Mouse (Mus musculus): ENCODE measurements around the gene Rpn2.

Gene Rpn2

DNA sequence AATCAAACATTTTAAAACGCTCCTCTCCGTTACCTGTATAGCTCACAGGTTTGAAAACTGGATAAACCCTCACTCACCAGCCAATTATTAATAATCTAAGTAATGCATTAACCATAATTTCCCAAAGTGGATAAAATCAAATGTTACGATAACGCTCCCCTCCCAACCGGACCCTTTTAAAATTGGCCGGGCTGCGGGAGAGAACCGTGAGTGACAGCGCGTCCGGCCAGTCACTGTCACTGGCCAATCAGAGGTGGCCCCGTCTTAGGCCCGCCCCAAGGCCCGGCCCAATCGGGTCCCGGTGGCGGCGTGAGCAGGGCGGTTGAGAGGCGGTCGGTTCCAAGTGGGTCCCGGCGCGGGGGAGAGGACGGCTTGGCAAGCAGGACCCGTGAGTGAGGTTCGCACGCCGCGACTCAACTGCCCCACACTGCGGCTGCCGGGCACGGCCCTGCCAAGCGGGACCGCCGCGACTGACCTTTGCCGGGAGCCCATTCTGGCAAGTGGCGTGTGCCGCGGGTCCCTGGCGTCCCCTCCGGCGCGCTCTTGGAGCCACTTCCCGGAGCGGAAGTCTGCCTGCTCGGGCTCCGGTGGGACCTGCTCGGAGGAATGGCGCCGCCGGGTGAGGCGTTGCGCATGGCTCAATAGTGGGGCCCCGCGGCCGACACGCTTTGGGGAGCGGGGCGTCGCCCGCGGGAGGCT, at the start of gene Rpn2:
Rpn2 (plus strand) TSS at position 301 of the 699 bp plus-strand sequence.
- DNase-seq: peak; percentile 97

DNA sequence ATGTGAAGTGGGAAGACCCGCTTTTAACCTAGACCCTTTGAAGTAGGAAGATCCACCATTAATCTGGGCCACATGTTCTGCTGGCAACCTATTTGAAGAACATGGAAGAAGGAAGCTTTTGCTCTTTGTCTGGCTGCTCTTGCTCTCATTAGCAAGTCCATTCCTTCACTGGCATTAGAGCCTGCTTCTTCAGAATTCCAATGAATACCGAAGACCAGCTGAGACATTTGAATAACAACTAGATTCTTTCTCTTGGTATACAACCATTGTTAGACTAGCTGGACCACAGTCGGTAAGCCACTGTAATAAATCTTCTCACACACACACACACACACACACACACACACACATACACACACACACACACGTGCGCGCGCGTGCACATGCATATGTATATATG, 42.9 kb upstream of the Rpn2 start:
- DNase-seq: no peak

- no peak for DNase-seq
Observed at GRCm38 (mm10) chr2:157245001-157245400, 33.8 kb upstream of the Rpn2 start.

GRCm38 (mm10) chr2:157245603-157246002, 33.2 kb upstream of the Rpn2 start:
- DNase-seq: no peak

GRCm38 (mm10) chr2:157248111-157248510, 30.7 kb upstream of the Rpn2 start:
- DNase-seq: no peak

- peak; percentile 73 for DNase-seq
Observed at GRCm38 (mm10) chr2:157259720-157260119, 19.1 kb upstream of the Rpn2 start.

- no peak for DNase-seq
Observed at GRCm38 (mm10) chr2:157261930-157262329, 16.9 kb upstream of the Rpn2 start.

DNA sequence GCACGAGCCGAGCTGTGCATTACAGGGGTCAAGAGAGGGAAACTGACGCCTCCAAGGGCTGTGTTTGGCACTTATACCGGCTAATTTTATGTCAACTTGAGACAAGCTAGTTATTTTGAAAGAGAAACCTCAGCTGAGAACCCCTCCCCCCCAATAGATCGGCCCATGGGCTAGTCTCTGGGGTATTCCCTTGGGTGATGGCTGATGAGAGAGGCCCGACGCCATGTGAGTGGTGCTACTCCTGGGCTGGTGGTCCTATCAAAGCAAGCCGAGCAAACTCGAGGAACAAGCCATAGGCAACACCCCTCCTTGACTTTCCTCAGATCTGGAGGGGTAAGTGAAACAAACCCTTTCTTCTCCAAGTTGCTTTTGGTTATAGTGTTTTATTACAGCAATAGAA, 16.3 kb upstream of the Rpn2 start:
- DNase-seq: no peak

DNA sequence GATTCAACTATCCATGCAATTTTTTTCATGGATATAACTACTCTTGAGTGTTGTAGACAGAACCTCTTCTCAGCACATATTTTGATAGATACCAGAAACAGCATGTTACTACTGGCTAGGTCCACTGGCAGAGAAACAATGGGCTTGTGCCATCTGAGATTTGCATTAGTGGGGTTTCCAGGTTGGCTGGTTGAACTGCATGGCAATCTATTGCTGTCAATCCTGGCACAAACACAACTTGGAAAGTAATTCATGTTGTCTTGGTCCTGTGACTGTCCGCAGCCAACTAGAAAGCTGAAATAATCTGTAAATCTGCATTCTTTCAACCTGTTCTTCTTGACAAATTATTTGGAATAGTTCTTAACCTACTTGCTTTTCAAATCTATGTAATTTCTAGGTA, 15.7 kb upstream of the Rpn2 start:
- DNase-seq: no peak

- DNase-seq: no peak
Observed at GRCm38 (mm10) chr2:157263832-157264231, 15.0 kb upstream of the Rpn2 start.

GRCm38 (mm10) chr2:157279416-157279800, 591 bp downstream of the Rpn2 start, which contains the start of gene Mroh8:
Gene Mroh8, minus strand, starts transcription at chr2:157279549.
- no peak for DNase-seq

GRCm38 (mm10) chr2:157283321-157283720, 4.5 kb downstream of the Rpn2 start:
- DNase-seq: no peak

DNA sequence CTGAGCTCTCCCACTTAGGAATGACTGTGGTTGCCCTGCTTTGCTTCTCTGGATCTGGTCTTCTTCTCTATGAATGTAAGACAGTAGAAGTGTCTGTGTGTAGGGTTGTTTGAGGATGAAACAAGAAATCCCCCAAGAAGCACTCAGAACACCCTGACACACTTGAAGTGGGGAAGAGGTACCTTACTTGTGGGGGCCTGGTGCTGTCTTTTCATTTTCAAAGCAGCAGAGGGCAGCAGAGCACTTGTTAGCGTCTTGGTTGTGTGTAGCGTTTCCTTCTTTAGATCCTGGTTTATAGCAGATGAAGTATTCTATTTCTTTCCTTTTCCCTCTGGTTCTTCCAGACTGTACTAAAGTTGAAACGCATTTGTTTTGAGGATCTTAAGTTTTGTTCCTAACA, 8.7 kb downstream of the Rpn2 start:
- DNase-seq: peak; percentile 58

- DNase-seq: no peak
Observed at GRCm38 (mm10) chr2:157288996-157289395, 10.2 kb downstream of the Rpn2 start.

GRCm38 (mm10) chr2:157292093-157292492, 13.3 kb downstream of the Rpn2 start:
- peak; percentile 69 for DNase-seq

- DNase-seq: no peak
Observed at GRCm38 (mm10) chr2:157296105-157296689, 17.4 kb downstream of the Rpn2 start.

- no peak for DNase-seq
Observed at GRCm38 (mm10) chr2:157300051-157300450, 21.2 kb downstream of the Rpn2 start.

GRCm38 (mm10) chr2:157303096-157303495, 24.3 kb downstream of the Rpn2 start:
- no peak for DNase-seq

- no peak for DNase-seq
Observed at GRCm38 (mm10) chr2:157306091-157307032, 27.5 kb downstream of the Rpn2 start.

DNA sequence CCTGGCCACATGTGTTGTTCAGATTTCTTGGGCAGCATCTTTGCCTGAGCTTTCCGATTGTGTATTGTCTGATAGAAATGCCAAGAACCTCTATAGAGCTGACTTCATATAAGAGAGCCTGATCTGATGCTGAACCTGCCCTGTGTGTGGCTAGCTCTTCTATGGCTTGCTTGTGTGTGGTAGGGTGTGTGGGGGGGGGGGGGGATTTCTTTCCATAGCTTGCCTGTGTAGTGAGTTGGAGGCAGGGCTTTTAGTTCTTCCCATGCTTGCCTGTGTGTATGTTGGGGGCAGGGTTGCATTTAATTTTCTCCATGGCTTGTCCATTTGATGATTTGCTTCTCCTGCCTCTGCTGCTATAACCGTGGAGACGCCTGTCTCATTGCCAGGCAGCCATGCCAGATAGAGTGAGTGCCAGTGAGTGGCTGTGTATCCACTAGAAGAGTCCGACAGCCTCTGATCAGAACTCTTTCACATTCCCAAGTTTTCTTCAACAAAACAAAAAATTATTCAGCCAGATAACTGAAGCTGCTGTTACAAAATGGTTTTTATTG, 29.0 kb downstream of the Rpn2 start:
- DNase-seq: no peak

DNA sequence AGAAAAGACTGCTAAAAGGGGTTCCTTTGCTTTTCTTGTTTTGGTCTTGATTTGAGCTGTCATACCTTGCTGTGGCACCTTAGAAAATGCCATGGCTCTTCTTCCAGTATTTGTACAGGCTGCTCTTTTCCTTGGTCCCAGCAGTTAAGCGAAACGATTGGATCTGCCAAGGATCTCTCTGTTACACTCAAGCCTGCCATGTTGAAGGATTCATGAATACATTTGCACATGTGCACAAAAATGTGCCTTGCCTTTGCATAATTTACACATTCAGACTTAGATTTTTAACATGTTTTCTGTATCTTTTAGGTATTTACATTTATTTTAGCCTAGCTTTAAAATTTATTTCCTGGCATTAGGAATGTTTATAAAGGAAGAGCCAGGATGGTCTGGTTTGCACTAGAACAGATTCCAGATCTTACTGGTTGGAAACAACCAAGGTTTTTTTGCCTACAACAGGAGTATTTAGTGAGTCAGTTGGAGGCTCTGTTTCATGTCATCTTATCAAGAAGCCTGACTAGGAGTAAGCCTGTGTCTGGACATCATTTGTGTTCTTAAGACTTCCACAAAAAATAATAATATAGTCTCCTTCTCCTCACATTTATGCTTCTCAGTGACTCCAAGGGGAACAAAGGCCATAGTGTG, 29.6 kb downstream of the Rpn2 start:
- no peak for DNase-seq

GRCm38 (mm10) chr2:157309611-157310010, 30.8 kb downstream of the Rpn2 start:
- no peak for DNase-seq
